Mouse (Mus musculus) right cerebral cortex, postnatal 14 days (tissue): ENCODE measurements around the gene Dusp27.

Experiments
- DNase-seq: peaks from one replicate; pipeline ENCODE4 v3.0.0; 2022

The Dusp27 gene

GRCm38 (mm10) chr1:166127719-166128118, at the start of gene Dusp27:
Dusp27 (minus strand) TSS chr1:166127922.
- no peak for DNase-seq

DNA sequence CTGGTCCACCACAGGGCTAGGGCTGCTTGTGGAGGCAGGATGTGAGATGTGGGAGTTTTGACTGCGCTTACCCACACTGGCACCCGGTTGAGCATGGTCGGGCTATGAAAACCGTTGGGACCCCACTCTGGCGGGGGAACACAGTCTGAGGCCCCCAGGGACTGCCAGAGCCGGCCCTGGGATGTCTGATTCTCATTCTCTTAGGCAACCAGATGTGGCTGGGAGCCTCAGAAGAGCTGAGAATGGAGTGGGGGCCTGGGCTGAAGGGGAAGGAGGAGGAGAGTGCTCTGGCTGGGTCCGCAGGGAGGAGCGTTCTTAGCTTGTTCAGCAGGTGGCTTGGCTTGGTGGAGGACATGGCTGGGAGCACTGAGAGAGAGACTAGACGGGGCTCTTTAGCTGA, 45.9 kb upstream of the Dusp27 start:
- no peak for DNase-seq

- DNase-seq, result no peak
These were observed 45.3 kb upstream of the Dusp27 start for GRCm38 (mm10) chr1:166172992-166173391.

DNA sequence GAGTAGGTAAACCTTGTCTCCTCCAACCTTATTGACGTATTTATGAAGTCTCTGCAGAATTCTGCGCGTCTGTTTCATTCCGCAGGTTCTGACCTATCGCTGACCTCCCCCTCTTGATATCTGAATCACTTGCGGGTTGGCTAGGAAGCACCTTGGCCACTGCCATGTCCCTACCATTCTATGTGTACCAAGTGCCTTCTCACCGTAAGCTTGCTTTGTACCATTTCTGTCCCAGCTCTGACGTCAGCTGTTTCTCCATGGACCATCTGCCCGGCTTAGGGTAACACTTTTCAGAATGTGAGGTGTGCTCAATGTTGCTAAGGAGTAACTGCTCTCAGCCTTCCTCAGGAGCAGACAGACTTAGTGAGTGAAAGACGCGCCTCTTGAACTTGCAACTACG, 43.1 kb upstream of the Dusp27 start:
- no peak for DNase-seq

GRCm38 (mm10) chr1:166169713-166170112, 42.0 kb upstream of the Dusp27 start:
- no peak for DNase-seq

- DNase-seq, result no peak
These were observed 40.3 kb upstream of the Dusp27 start for GRCm38 (mm10) chr1:166168017-166168416.

- no peak for DNase-seq
These were observed 39.7 kb upstream of the Dusp27 start for GRCm38 (mm10) chr1:166167405-166167804.

- no peak for DNase-seq
These were observed 37.4 kb upstream of the Dusp27 start for GRCm38 (mm10) chr1:166165159-166165558.

DNA sequence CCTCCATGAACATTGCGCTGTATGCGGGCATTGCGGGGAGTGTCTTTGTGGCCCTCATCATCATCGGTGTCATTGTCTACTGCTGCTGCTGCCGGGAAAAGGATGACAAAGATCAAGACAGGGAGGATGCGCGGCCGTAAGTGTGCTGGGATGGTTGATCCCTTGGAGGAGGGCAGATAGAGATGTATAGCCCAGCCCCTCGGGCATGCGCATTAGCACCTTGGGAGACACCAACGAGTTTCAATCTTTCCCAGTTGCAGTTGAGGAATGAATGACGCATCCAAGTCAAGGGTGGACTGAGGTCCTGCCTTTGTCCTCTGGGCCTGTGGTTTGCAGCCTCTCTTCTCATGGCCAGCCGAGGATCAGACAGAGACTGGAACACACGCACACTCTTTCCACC, 36.9 kb upstream of the Dusp27 start:
- DNase-seq, result no peak

DNA sequence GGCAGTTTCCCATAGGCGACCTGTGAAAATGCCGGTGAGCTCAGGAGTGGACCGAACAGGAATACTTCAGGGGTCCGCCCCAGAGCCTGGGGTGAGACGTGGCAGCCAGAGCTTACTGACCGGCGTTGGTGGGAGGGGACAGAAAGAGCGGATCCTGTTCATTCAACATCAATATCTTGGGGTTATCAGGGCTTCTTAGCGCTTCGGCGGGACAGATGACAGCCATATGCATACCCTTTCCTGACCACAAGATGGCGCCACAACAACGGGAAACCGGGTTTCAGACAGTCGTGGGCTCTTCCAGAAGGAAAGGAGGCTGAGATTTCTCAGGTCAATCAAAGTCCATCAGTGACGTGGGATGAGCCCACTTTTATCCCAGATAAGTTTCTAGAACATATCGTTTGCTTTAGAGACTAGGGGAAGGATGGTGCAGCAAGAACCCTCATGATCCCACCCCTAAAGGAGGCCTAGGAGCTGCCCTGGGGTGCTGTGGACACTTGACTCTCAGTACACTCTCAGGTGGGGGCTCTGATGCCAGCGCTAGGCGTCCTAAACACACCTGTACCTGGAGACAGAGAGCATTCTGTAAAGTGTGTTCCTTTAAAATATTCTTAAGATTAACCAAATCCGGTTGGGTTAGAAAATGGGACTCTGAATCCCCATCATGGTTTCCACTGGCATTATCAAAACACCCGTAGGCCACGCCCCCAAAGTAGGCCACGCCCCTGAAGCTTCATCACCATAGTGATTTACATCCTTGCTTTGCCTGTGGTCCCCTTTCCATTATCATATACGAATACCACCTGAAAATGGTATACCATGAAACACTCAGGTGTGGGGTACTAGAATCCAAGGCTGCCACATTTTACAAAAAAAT, 33.1 kb upstream of the Dusp27 start:
- DNase-seq, result peak; percentile 83

DNA sequence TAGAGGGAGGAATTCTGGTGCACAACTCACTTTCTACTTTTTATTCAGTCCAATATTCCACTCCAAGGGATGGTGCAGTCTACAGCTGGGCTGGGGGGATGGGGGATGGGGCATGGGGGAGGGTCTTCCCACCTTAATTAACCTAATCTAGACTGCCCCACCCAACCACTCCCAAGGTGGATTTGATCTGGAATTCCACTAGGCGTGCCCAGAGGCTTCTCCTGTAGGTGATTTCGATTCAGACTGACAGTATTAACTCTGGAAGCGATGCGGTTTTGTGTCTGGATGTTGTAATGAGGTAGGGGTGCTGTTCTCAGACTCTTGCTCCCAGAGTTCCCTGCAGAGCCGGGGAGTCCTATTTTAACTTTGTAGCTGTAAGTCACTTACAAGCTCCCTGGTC, 32.4 kb upstream of the Dusp27 start:
- no peak for DNase-seq

DNA sequence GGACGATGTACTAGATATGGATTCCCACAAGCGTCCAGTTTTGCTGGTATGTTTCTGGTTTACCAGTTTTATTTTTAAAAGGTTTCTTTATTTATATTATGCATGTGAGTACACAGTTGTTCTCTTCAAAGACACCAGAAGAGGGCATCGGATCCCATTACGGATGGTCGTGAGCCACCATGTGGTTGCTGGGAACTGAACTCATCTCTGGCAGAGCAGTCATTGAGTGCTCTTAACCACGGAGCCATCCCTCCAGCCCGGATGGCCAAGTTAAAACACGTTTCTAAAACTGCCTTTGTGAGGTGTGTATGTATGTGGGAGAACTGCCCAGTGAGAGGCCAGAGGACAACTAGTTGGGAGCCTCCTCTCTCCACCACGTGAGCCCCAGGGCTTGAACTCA, 30.9 kb upstream of the Dusp27 start:
- DNase-seq, result no peak

DNA sequence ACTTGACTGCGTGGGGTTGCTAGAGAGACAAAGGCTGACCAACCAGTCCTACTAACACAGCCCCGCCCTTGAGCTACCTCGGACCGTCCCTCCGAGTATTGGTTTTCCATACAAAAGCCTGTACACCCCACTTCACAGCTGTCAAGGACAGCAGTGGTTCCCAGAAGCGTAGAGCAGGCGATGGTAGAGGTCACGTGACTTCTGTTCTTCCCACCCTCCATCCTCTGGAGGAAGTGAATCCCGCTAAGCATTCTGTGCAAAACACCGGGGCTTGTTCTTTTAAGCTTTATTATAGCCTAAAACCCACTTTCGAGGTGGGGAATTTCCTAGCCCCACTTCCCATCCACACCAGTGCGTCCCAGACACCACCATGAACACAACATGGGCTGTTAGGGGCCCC, 30.0 kb upstream of the Dusp27 start:
- no peak for DNase-seq

DNA sequence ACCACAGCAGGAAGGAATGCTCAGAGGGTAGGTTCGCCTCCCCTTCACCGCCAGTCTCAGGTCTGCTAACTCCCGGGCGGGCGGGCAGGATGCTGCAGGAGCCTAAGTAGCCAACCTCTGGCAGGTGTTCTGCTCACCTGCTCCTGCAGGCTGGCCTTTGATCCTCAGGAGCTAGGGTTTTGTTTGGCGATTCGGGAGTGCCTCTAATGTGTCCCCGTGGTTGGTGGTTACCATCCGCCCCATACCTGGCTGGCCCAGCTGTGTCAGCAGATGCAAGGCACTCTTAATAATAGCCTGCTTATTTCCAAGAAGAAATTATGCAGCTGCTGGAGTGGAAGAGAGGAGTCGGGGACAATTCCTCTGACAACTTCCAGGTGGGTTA, 27.4 kb upstream of the Dusp27 start:
- DNase-seq, result no peak

GRCm38 (mm10) chr1:166154162-166155112, 26.7 kb upstream of the Dusp27 start:
- DNase-seq, result peak; percentile 77

DNA sequence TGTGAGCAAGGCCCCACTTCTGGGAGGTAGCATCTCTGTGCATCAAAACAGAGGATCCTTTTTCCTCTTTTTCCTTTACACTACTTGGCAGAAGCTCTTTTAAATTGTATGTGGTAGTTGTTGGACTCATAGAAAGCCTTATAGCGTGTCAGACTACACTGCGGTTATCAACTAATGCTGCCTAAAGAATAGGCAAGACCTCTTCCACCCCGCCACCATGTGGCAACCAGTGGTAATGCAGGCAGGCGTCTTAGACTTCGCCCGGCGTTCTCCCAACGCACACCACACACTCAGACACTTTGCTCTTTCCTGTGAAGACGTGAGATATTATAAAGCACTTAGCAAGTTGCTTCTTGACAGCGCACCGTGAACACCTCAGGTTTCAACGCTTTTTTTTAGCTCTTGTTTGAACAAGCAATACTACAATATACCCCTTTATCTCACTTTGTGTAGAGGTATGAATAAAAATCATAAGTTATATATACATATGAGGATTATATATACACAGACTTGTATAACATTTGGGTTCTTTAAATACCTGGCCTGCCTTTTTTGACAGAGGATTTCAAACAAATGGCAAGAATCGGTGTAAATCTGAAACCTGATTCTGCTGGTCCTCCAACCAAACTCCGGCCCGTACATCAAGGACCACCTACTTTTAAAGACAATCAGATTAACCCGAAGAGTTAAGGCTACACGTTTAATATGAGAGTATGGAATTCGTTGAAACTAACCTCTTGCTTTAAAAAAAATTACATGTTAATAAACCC, 25.8 kb upstream of the Dusp27 start:
- peak; percentile 95 for DNase-seq

- DNase-seq, result no peak
These were observed 24.3 kb upstream of the Dusp27 start for GRCm38 (mm10) chr1:166152034-166152433.

DNA sequence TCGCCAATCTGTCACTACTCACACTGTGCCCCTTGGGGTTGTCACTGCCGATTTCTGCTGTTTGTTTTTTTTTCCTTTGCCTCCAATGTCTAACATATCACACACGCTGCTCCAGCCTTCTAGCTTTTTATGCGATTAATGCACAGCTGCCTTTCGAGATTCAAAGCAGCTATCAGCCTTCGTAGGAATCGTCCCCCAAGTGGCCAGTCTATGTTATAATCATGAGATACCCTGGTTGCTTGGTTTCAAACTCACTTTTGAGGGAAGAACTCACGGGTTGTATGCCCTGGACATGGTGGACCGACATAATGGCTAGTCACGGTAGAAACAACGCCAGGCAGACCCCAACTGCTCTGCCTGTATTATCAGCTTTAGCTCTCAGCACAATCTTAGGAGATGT, 23.6 kb upstream of the Dusp27 start:
- DNase-seq, result no peak

DNA sequence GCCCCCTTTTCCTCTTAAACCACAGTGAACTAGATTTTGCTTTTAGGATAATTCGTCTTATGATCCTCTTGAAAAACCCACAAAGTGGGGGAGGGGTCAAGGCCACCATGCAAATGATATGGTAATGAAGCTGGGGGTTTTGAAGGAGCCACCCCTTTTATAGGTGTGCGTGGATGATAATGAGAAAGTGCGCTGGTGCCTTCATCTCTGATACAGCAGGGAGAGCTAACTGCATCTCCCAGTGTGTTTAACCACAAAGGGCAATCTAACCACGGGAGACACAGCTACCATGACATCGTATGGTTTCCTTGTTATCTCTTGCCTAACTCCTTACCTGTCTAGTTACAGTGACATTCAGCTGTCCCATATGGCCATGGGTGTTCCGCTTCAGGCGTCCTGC, 22.3 kb upstream of the Dusp27 start:
- no peak for DNase-seq

GRCm38 (mm10) chr1:166149441-166149840, 21.7 kb upstream of the Dusp27 start:
- DNase-seq, result no peak

- DNase-seq, result no peak
These were observed 19.9 kb upstream of the Dusp27 start for GRCm38 (mm10) chr1:166147657-166148056.

- no peak for DNase-seq
These were observed 18.9 kb upstream of the Dusp27 start for GRCm38 (mm10) chr1:166146626-166147025.

- no peak for DNase-seq
These were observed 14.6 kb upstream of the Dusp27 start for GRCm38 (mm10) chr1:166142369-166142768.
